Mouse (Mus musculus): ENCODE measurements around the gene Galnt12.

DNA sequence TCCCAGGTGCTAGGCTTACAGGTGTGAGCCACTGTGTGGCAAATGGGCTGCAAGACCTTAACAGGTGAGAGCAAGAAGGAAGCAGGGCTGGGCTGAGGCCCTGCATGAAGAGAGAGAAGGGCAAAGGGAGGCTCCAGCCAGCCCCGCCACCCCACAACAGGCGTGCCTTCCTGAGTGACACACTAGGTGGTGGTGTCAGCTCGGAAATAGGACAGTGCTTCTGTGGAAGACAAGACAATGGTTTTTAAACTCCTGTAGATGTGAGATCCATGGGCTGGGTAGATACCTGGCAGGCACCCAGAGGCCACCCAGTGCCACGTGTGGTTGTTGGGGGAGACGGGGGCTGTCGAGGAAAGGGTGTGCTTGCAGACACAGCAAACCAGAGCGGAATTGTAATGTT lies 36.8 kb downstream of the Galnt12 start:
- no peak for TF ChIP-seq MAFK (IDR thresholded peaks at IDR 0.05; ENCODE audit: insufficient read depth, low read depth, low read length)
- TF ChIP-seq ZNF384 (IDR thresholded peaks at IDR 0.05; ENCODE audit: low read depth, low read length), result no peak
